Mouse (Mus musculus) midbrain, embryonic 14.5 days (tissue): Measurements from ENCODE around the gene Npdc1. TPM values are rescaled to one million over a fixed set of nuclear protein-coding genes. Genes with fewer than 3 reads are reported as not detected.

ENCODE experiments used
- ATAC-seq: fragments of 200-750 bp; cut with Nextera tagmentation; 2 replicates; pipeline ENCODE4 v1.8.0; 2017; ENCODE audit warnings: moderate number of reproducible peaks, moderate library complexity; ENCODE audit not compliant: low FRiP score, low TSS enrichment
- DNase-seq: peaks from one replicate; pipeline ENCODE4 v3.0.0-alpha.2; 2015
- H3K27ac ChIP-seq: fragments of 300-500 bp; sonication (generic); replicated peaks from 2 replicates; pipeline ENCODE4 v1.5.1; 2014; ENCODE audit warnings: mild to moderate bottlenecking, low read depth, low read length, moderate library complexity
- H3K27me3 ChIP-seq: fragments of 300-500 bp; sonication (generic); 2 replicates; pipeline ENCODE4 v1.6.1; 2014; ENCODE audit warnings: low read length, control low read depth, mixed read lengths; ENCODE audit not compliant: control insufficient read depth, insufficient read depth
- H3K36me3 ChIP-seq: fragments of 300-500 bp; sonication (generic); 2 replicates; pipeline ENCODE4 v1.6.1; 2014; ENCODE audit warnings: low read length, control low read depth; ENCODE audit not compliant: control insufficient read depth, insufficient read depth
- H3K4me1 ChIP-seq: fragments of 300-500 bp; sonication (generic); 2 replicates; pipeline ENCODE4 v1.6.1; 2014; ENCODE audit warnings: mild to moderate bottlenecking, antibody characterized with exemption, low read length, control low read depth; ENCODE audit not compliant: control insufficient read depth, insufficient read depth
- H3K4me2 ChIP-seq: fragments of 300-500 bp; sonication (generic); 2 replicates; pipeline ENCODE4 v1.6.1; 2014; ENCODE audit warnings: mild to moderate bottlenecking, low read length, moderate library complexity
- H3K4me3 ChIP-seq: fragments of 300-500 bp; sonication (generic); replicated peaks from 2 replicates; pipeline ENCODE4 v1.5.1; 2014; ENCODE audit warnings: low read depth, low read length
- H3K9ac ChIP-seq: fragments of 300-500 bp; sonication (generic); replicated peaks from 2 replicates; pipeline ENCODE4 v1.6.1; 2014; ENCODE audit warnings: mild to moderate bottlenecking, low read length, moderate library complexity
- H3K9me3 ChIP-seq: fragments of 300-500 bp; sonication (generic); 2 replicates; pipeline ENCODE4 v1.6.1; 2016; ENCODE audit warnings: low read length, control low read depth, mixed read lengths; ENCODE audit not compliant: control insufficient read depth
- WGBS: fragments of 180-500 bp; shearing (Covaris S2); extraction: QIAGEN DNeasy Blood & Tissue Kit; methylation state at CpG from one replicate; pipeline ENCODE4 v1.1.7; 2014; 5-methylcytosine and 5-hydroxymethylcytosine counted together
- polyA plus RNA-seq: library from polyadenylated mRNA; unstranded; fragments of >200 nt; fragmentation: Nextera tagmentation; extraction: Ambion mirVana; gene quantifications from 2 replicates; pipeline ENCODE4 v1.2.1, GENCODE M21; 2014

Npdc1 gene
- polyA plus RNA-seq, 1 experiment from 2014 or later = 374 TPM

DNA sequence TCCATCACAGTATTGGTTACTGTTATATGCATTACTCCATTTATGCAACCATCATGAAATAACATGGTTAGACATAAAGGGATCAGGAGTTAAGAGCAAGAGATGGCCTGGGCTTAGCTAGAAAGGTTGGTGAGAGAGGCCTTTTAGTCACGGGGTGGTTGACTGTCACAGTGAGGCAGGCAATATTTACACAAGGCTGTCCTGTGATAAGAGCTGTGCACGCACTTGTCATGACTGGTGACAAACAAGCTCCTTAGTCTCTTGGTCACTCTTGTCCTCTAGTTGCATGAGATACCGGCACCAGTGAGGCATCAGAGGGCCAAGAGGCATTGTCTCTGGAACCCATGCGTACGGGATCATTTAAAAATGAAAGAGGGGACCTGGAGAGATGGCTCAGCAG is 14.7 kb upstream of the Npdc1 start:
- no peak overlapping the region for H3K4me2 ChIP-seq
- no peak overlapping the region for H3K27ac ChIP-seq
- ATAC-seq (no peak), DNase-seq (no peak)
- H3K4me1 ChIP-seq = no peaks in the 10 kb centered on the region
- H3K36me3 ChIP-seq = no peaks in the 10 kb centered on the region
- H3K9ac ChIP-seq = no peak overlapping the region
- no peak overlapping the region for H3K4me3 ChIP-seq
- H3K27me3 ChIP-seq = no peaks in the 10 kb centered on the region
- WGBS = 82% methylated on average over 5 of the region's 5 CpGs
- no peaks in the 10 kb centered on the region for H3K9me3 ChIP-seq

DNA sequence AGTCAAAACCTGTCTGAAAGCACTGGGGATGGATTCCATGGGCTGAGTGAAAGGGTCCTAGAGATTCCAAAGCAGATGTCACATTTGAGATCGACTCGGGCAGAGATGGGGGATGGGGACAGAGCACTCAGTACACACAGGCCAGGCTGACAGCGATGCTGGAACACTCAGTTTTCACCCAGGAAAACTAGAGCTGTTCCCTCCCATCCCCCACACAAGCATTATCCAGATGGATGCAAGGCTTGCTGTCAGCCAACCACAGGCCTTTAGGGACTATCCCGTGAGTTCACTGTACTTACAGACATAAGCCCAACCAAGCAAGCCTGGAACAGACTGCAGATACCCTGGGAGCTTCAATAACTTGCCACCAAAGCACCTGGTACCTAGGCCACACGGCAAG is 7.9 kb upstream of the Npdc1 start:
- Histone ChIP-seq H3K4me3 (no peak overlapping the region), H3K9me3 (no peaks in the 10 kb centered on the region), H3K27ac (no peak overlapping the region), H3K36me3 (no peaks in the 10 kb centered on the region), H3K9ac (no peak overlapping the region), H3K4me2 (no peak overlapping the region), H3K4me1 (no peaks in the 10 kb centered on the region), H3K27me3 (peaks cover 21% of the 10 kb centered on the region)
- DNase-seq (no peak), ATAC-seq (no peak)
- 67% methylated on average over 5 of the region's 5 CpGs for WGBS

DNA sequence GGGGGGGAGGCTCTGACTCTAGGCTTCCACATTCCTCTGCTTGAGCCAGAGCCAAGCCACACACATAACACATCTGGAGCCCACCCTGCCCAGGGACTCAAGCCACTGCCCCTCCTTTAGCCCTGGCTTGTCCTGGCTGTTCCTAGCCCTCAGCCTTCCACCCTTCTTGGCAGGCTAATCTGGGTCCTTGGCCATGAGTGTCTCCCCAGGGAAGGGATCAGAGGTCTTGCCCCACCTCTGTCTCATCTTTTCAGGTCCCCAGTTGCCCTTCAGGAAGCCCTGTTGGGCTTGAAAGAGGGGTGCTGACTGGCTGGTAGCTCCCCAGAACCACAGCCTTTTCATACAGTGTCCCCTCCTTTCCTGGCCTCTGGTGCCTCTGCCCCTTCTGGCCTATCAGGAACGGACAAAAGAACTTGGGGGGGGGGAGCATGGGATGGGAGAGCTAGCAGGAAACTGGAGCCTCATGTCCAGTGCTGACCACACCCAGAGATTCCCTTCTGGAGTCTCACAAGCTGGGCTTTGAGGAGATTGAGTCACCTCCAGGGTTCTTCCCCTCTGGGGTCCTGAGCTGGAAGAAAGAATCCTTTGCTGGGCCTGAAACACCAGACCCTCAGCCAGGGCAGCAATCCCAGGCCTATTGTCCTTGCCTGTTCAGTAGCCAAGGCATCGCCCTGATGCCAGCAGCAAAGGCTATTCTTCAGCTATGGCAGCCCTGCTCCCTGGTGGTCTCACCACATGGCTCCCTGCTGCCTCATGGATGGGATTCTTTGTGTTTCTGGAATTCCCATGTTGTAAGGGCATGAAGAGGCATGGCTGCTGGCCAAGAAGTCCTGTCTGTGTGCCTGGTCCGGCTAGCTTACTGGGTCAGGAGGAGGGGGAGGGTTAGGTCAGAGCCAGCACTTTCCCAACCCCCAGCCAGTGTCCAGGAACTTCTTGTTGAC is 4.6 kb upstream of the Npdc1 start:
- peak; percentile 37 for DNase-seq
- no peaks in the 10 kb centered on the region for H3K36me3 ChIP-seq

DNA sequence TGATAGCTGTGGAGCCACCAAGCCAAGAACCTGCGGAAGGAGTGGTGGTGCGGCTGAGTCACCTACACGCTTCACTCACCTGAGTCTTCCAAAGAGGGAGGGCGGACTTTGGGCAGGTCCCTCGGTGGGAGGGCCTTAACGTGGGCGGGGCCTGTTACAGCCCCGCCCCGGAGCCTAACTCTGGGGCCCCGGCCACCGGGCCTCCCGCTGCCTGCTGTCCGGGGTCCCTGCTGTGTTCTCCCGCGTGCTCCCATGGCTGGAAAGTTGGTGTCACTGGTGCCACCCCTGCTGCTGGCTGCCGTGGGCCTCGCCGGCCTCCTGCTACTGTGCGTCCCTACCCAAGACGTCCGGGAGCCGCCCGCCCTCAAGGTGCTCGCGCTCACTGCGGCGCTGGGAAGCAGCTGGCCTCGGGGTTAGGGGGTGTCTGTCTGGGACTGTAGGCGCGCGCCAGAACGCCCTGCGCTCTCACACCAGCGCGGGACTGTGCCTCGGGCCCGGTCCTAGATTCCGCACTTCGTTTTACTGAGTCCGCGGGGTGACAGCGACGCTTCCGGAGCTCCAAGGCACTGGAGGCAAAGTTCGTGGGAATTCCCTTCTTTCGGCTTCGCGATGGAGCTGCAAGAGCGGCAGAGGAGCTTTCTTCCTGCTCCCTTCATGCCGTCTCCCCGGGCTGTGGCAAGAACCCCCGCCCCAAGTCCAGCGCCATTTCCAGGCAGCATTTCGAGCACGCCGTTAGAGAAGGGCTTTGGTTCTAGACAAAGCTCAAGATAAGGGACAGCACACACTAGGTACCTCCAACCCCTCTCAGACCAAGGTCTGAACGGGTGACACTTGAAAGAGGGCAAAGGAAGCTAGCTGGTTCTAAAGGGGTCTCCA is 3.2 kb upstream of the Npdc1 start, which contains the start of gene Entpd2:
Entpd2 (plus strand) TSS at position 154 of the 876 bp plus-strand sequence.
- Histone ChIP-seq H3K9me3 (no peaks in the 10 kb centered on the region), H3K4me1 (peaks cover 5% of the 10 kb centered on the region; the same call in 1 of the 2 replicates), H3K27ac (no peak within 1 kb of the TSS), H3K4me3 (peak within 1 kb of the TSS; percentile 23), H3K36me3 (no peaks in the 10 kb centered on the region), H3K9ac (no peak within 1 kb of the TSS; the same call in 1 of the 2 replicates), H3K4me2 (peak within 1 kb of the TSS; percentile 53), H3K27me3 (peaks cover 58% of the 10 kb centered on the region)
- 2% methylated on average over 57 of the region's 57 CpGs for WGBS
- ATAC-seq (no peak), DNase-seq (peak; percentile 58)

More for the DNA sequence above, 4.6 kb upstream of the Npdc1 start:
- Histone ChIP-seq H3K27me3 (peaks cover 48% of the 10 kb centered on the region), H3K4me2 (no peak overlapping the region), H3K4me3 (no peak overlapping the region), H3K9ac (no peak overlapping the region), H3K9me3 (no peaks in the 10 kb centered on the region), H3K4me1 (no peaks in the 10 kb centered on the region), H3K27ac (no peak overlapping the region)
- 17% methylated on average over 3 of the region's 3 CpGs for WGBS
- ATAC-seq = peak; percentile 8; the same call in 1 of the 2 replicates

DNA sequence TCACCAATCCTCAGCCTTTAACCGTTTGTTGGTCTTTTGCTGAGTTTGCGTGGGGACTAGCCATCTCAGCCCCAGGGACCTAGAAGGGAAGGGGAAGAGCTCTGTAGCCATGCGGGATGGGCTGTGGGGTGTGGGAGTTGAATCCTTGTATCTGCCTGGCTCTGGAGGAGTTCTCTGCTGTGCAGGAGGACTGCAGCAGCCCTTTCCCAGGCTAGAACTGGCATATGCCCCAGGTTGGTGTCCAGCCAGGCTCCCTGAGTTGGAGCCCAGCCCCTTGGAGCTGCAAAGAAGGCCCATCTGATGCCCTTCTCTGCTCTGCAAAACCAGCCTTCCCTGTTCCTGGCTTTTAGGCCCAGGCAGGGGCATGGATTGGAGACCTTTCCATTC is 2.6 kb upstream of the Npdc1 start:
- no peak overlapping the region; the same call in 1 of the 2 replicates for H3K4me2 ChIP-seq
- H3K27me3 ChIP-seq = peaks cover 61% of the 10 kb centered on the region
- ATAC-seq (no peak), DNase-seq (no peak)
- no peaks in the 10 kb centered on the region for H3K9me3 ChIP-seq
- H3K27ac ChIP-seq = no peak overlapping the region
- H3K9ac ChIP-seq = no peak overlapping the region; the same call in 1 of the 2 replicates
- no peak overlapping the region for H3K4me3 ChIP-seq
- 18% methylated on average over 3 of the region's 3 CpGs for WGBS
- H3K4me1 ChIP-seq = peaks cover 5% of the 10 kb centered on the region; the same call in 1 of the 2 replicates
- no peaks in the 10 kb centered on the region for H3K36me3 ChIP-seq

DNA sequence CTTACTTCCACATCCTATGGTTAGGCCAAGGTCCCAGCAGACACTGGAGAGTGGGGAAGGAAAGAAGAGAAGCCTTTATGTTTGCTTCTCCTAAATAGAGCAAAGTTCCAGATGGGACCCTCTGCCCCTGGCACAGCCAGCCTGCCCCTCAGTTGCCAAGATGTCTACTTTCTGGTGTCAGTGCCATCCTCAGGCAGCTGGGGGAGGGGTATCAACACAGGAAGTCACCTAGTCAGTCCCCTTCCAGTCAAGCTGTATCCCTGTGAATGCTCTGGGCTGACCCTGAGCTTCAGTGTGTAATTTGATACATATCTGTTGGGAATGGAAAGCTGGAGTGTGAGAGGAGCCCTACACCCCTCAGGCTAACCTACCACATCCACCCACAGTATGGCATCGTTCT is 2.1 kb upstream of the Npdc1 start:
- Histone ChIP-seq H3K4me1 (peaks cover 5% of the 10 kb centered on the region; the same call in 1 of the 2 replicates), H3K4me3 (no peak overlapping the region), H3K4me2 (no peak overlapping the region), H3K9me3 (no peaks in the 10 kb centered on the region), H3K27me3 (peaks cover 61% of the 10 kb centered on the region), H3K27ac (no peak overlapping the region), H3K9ac (no peak overlapping the region), H3K36me3 (no peaks in the 10 kb centered on the region)
- WGBS = 68% methylated on average over 1 of the region's 1 CpGs
- ATAC-seq (no peak), DNase-seq (no peak)

DNA sequence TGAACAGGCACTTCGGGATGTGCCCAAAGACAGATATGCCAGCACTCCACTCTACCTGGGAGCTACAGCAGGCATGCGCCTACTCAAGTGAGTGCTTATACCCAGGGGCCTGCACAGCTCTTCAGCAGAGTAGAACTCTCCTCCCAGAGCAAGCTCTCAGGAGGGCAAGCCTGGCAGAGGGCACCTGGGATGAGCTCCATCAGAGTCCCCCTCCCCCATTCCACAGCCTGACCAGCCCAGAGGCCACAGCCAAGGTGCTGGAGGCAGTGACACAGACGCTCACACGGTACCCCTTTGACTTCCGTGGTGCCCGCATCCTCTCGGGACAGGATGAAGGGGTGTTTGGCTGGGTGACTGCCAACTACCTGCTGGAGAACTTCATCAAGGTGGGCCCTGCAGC is 1.1 kb upstream of the Npdc1 start:
- Histone ChIP-seq H3K36me3 (no peaks in the 10 kb centered on the region), H3K4me1 (peaks cover 5% of the 10 kb centered on the region; the same call in 1 of the 2 replicates), H3K9me3 (no peaks in the 10 kb centered on the region), H3K27me3 (peaks cover 61% of the 10 kb centered on the region), H3K9ac (no peak overlapping the region), H3K4me2 (no peak overlapping the region), H3K4me3 (no peak overlapping the region), H3K27ac (no peak overlapping the region)
- WGBS = 95% methylated on average over 7 of the region's 7 CpGs
- DNase-seq = no peak
- ATAC-seq = no peak

DNA sequence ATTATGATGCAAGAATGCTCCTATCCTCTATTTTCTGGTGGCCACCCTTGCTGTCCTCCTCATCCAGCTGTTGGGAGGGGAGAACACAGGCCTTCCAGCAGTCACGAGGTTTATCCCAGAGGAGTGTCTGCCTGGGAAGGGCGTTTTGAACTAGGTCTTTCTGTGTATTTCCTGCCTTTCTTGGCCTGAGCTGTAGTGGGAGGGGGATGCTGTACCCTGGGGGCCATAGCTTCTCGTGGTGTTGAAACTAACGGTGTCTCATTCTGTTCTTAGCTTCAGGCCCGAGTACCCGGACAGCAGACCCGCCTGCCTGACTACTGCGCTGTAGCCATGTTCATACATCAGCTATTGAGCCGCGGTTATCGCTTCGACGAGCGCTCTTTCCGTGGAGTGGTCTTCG is 1.1 kb downstream of the Npdc1 start:
- Histone ChIP-seq H3K9ac (no peak overlapping the region; the same call in 1 of the 2 replicates), H3K27me3 (peaks cover 50% of the 10 kb centered on the region), H3K4me1 (peaks cover 17% of the 10 kb centered on the region), H3K9me3 (no peaks in the 10 kb centered on the region), H3K36me3 (no peaks in the 10 kb centered on the region), H3K27ac (no peak overlapping the region), H3K4me3 (peak overlapping the region; percentile 24), H3K4me2 (peak overlapping the region; percentile 56)
- WGBS = 21% methylated on average over 16 of the region's 16 CpGs
- DNase-seq = no peak
- no peak for ATAC-seq
